Mouse (Mus musculus) limb, embryonic 15.5 days (tissue): ENCODE data around the gene Rnf169. TPM values are rescaled to one million over a fixed set of nuclear protein-coding genes. Genes with fewer than 3 reads are reported as not detected.

Experiments used
- ATAC-seq: fragments of 200-750 bp; cut with Nextera tagmentation; 2 replicates; pipeline ENCODE4 v1.8.0; 2017; ENCODE audit warnings: low read depth, moderate TSS enrichment; ENCODE audit not compliant: insufficient number of reproducible peaks, low FRiP score, low TSS enrichment
- H3K27ac ChIP-seq: fragments of 300-500 bp; sonication (generic); 2 replicates; pipeline ENCODE4 v1.5.1; 2015; ENCODE audit warnings: moderate library complexity, mild to moderate bottlenecking, inconsistent platforms
- H3K27me3 ChIP-seq: fragments of 300-500 bp; sonication (generic); 2 replicates; pipeline ENCODE4 v1.6.1; 2015; ENCODE audit warnings: inconsistent platforms
- H3K36me3 ChIP-seq: fragments of 300-500 bp; sonication (generic); 2 replicates; pipeline ENCODE4 v1.6.1; 2015; ENCODE audit warnings: inconsistent platforms
- H3K4me1 ChIP-seq: fragments of 300-500 bp; sonication (generic); 2 replicates; pipeline ENCODE4 v1.6.1; 2015; ENCODE audit warnings: inconsistent platforms
- H3K4me2 ChIP-seq: fragments of 300-500 bp; sonication (generic); 2 replicates; pipeline ENCODE4 v1.6.1; 2015; ENCODE audit warnings: mild to moderate bottlenecking, inconsistent platforms
- H3K4me3 ChIP-seq: fragments of 300-500 bp; sonication (generic); 2 replicates; pipeline ENCODE4 v1.5.1; 2015; ENCODE audit warnings: mild to moderate bottlenecking, inconsistent platforms
- H3K9ac ChIP-seq: fragments of 300-500 bp; sonication (generic); 2 replicates; pipeline ENCODE4 v1.6.1; 2015; ENCODE audit warnings: inconsistent platforms
- H3K9me3 ChIP-seq: fragments of 300-500 bp; sonication (generic); 2 replicates; pipeline ENCODE4 v1.6.1; 2016; ENCODE audit warnings: inconsistent platforms
- WGBS: fragments of 180-500 bp; shearing (Covaris S2); methylation state at CpG from one replicate; pipeline ENCODE4 v1.1.7; 2015; 5-methylcytosine and 5-hydroxymethylcytosine counted together
- polyA plus RNA-seq: library from polyadenylated mRNA; unstranded; fragments of >200 nt; fragmentation: Nextera tagmentation; extraction: Ambion mirVana; gene quantifications from 2 replicates; pipeline ENCODE4 v1.2.1, GENCODE M21; 2015

Gene Rnf169
- polyA plus RNA-seq, 1 experiment from 2014 or later: 5.4 TPM

DNA sequence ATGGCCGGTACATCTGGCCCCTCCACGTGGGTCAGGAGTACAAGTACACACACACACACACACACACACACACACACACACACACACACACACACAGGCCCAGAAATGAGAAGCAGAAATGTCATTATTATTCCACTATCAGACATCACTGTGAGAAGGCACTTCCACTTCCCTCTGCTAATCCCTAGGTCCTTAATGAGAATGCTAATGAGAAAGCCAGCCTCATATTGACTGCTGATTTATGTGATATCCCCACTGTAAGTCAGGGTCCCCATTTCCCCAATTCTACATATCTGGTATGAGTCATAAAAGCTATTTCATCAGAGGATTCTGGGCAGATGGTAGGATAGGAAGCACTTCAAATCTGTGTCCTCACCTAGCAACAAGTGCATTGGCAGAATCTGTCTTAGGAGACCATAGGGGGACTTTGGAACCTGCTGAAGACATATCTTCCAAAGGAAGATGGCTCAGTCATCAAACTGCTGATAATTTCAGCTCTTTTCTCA lies 93.0 kb downstream of the Rnf169 start:
- H3K36me3 ChIP-seq: no peaks in the 10 kb centered on the region
- no peak overlapping the region for H3K4me2 ChIP-seq
- H3K9ac ChIP-seq: no peak overlapping the region
- 0 out of 2 replicates have a peak, but pooled peaks cover 3% of the 10 kb centered on the region for H3K4me1 ChIP-seq
- H3K4me3 ChIP-seq: no peak overlapping the region
- no peak for ATAC-seq
- H3K27ac ChIP-seq: no peak overlapping the region
- H3K27me3 ChIP-seq: no peaks in the 10 kb centered on the region
- WGBS: 94% methylated on average over 2 of the region's 2 CpGs
- H3K9me3 ChIP-seq: no peaks in the 10 kb centered on the region

- H3K4me2 ChIP-seq: no peak overlapping the region
- no peak overlapping the region for H3K9ac ChIP-seq
- H3K27me3 ChIP-seq: no peaks in the 10 kb centered on the region
- no peaks in the 10 kb centered on the region for H3K36me3 ChIP-seq
- H3K4me1 ChIP-seq: no peaks in the 10 kb centered on the region
- no peak overlapping the region for H3K4me3 ChIP-seq
- ATAC-seq: no peak
- H3K27ac ChIP-seq: no peak overlapping the region
- 68% methylated on average over 2 of the region's 2 CpGs for WGBS
- H3K9me3 ChIP-seq: no peaks in the 10 kb centered on the region
These were observed 102.0 kb downstream of the Rnf169 start for GRCm38 (mm10) chr7:99878254-99878653.

DNA sequence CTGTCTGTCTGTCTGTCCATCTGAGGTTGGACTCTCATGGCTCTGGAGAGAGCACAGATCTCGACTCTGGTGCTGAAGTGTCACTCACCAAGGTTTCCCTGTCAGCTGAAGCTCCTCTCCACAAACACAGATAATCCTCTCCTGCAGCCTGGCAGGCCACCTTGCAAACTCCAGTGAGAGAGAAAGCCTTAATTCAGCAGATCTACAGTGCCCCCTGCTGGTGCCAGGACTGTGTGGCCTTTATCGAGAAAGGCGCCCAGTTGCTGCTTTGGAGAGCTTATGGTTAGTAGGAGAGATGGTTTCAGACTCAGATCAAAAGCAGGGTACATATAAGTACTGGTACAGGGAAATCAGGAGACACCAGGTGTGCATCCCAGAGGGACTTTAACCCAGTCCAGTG lies 103.9 kb downstream of the Rnf169 start:
- WGBS: 1% methylated on average over 3 of the region's 3 CpGs
- no peak for ATAC-seq
- H3K9me3 ChIP-seq: no peaks in the 10 kb centered on the region

GRCm38 (mm10) chr7:99875891-99876290 lies 104.4 kb downstream of the Rnf169 start:
- Histone ChIP-seq H3K4me3 (no peak overlapping the region), H3K27ac (no peak overlapping the region), H3K4me2 (no peak overlapping the region), H3K36me3 (no peaks in the 10 kb centered on the region), H3K9me3 (no peaks in the 10 kb centered on the region), H3K27me3 (no peaks in the 10 kb centered on the region), H3K4me1 (no peaks in the 10 kb centered on the region), H3K9ac (no peak overlapping the region)
- 23% methylated on average over 5 of the region's 5 CpGs for WGBS
- ATAC-seq: no peak

More for the DNA sequence above, 103.9 kb downstream of the Rnf169 start:
- Histone ChIP-seq H3K27ac (no peak overlapping the region), H3K36me3 (no peaks in the 10 kb centered on the region), H3K4me3 (no peak overlapping the region), H3K27me3 (no peaks in the 10 kb centered on the region), H3K4me2 (no peak overlapping the region), H3K4me1 (no peaks in the 10 kb centered on the region), H3K9ac (no peak overlapping the region)

GRCm38 (mm10) chr7:99873965-99874364 lies 106.3 kb downstream of the Rnf169 start:
- H3K4me2 ChIP-seq: no peak overlapping the region
- no peak overlapping the region for H3K27ac ChIP-seq
- no peak for ATAC-seq
- no peaks in the 10 kb centered on the region for H3K36me3 ChIP-seq
- 60% methylated on average over 6 of the region's 6 CpGs for WGBS
- no peak overlapping the region for H3K9ac ChIP-seq
- no peaks in the 10 kb centered on the region for H3K9me3 ChIP-seq
- H3K27me3 ChIP-seq: no peaks in the 10 kb centered on the region
- H3K4me1 ChIP-seq: no peaks in the 10 kb centered on the region
- H3K4me3 ChIP-seq: no peak overlapping the region

Other genes with a start within 250 kb of the Rnf169 start
- gene Olfr521, start 216.9 kb downstream of the Rnf169 start, polyA plus RNA-seq: not detected in 2 replicates
- gene Neu3, start 152.0 kb downstream of the Rnf169 start, polyA plus RNA-seq: 5.0 and 5.1 TPM in 2 replicates
- gene Xrra1, start 121.3 kb downstream of the Rnf169 start, polyA plus RNA-seq: 0.19 and 0.57 TPM in 2 replicates
- 338 and 353 TPM in 2 replicates for gene Spcs2, start 117.0 kb downstream of the Rnf169 start, polyA plus RNA-seq
- 1.3 and 1.8 TPM in 2 replicates for gene Chrdl2, start 25.7 kb upstream of the Rnf169 start, polyA plus RNA-seq
- 50.0 and 52.6 TPM in 2 replicates for gene Pold3, start 141.1 kb upstream of the Rnf169 start, polyA plus RNA-seq
- 20.1 and 20.4 TPM in 2 replicates for gene Lipt2, start 178.8 kb upstream of the Rnf169 start, polyA plus RNA-seq
- 14.3 and 16.9 TPM in 2 replicates for gene Kcne3, start 196.1 kb upstream of the Rnf169 start, polyA plus RNA-seq
- 2.1 and 3.1 TPM in 2 replicates for gene Pgm2l1, start 246.9 kb upstream of the Rnf169 start, polyA plus RNA-seq